ENCODE assay signal across 21 mouse cellular contexts in genomic region chr3:103550236-103550635, GRCm38 (mm10). TPM values are rescaled to one million over a fixed set of nuclear protein-coding genes. Genes with fewer than 3 reads are reported as not detected.
"Had no signal": no experiment of that assay in that cellular context is flagged by ENCODE, and none has a peak within 500 bp of the region (broad histone marks: within the 10 kb centered on the region; RNA-seq: fewer than 3 reads in every experiment).

No protein-coding gene starts in this region.

- ATAC-seq: hindbrain, embryonic 16.5 days; inflammation-experienced regulatory T-cells, adult 6 months; intestine, embryonic 15.5 days; intestine, postnatal 0 days had no signal

- DNase-seq: gastrocnemius, adult 2 months; gastrocnemius, postnatal 10 days; gastrocnemius, postnatal 25 days; heart, adult 18-20 months; heart, postnatal 10 days; heart, postnatal 4 days; kidney, adult 18-20 months; kidney, adult 8-10 months; kidney, postnatal 10 days; kidney, postnatal 25 days; kidney, postnatal 4 days; liver; liver, embryonic 13.5 days had no signal

RNA-seq across cellular contexts. Expression of gene Syt6, which starts 24.8 kb away (rescaled TPM):
- total RNA-seq: gastrocnemius, adult 2 months; gastrocnemius, postnatal 25 days; gastrocnemius, postnatal 4 days; granulocyte monocyte progenitor cell, adult 5-6 weeks; heart, adult 18-20 months; heart, adult 8-10 months; heart, postnatal 10 days; heart, postnatal 25 days; heart, postnatal 4 days had no signal
- polyA plus RNA-seq: inflammation-experienced regulatory T-cells, adult 6 months; liver, embryonic 13.5 days had no signal
